Mouse (Mus musculus): Measurements from ENCODE around the gene Cyb561. TPM values are rescaled to one million over a fixed set of nuclear protein-coding genes. Genes with fewer than 3 reads are reported as not detected.

The Cyb561 gene
- polyA plus RNA-seq (2012; rRNA removed) = 53.8 and 60.8 TPM in 2 replicates

DNA sequence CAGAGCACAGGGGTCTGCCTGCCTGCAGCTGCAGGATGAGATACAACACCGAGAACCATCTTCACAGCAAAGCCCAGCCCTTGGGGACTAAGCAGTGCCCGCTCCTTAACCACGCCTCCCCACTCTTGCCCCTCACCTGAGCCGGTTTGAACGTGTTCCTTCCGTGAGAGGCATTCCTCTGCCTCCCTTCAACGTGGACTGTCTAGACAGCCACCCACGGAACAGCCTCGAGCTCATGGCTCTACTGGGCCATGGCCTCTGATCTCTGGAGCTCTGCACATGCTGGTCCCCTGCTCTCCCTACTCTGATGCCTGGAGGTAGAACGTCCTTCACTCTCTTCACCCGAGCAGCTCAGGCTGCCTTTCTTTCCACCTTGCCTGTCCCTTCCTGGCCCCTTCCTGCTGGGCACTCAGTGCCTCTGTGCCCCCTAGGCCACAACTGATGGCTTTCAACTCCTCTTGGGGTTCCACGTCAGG lies at the start of gene Cyb561:
Gene Cyb561, minus strand, starts transcription at position 426 of the 476 bp plus-strand sequence.
- no peak for DNase-seq (ENCODE audit: extremely low spot score in 1 of 2, low spot score in 1 of 2)

GRCm38 (mm10) chr11:106001718-106002117 lies 48.6 kb upstream of the Cyb561 start:
- peak in 1 of 2 experiments; percentile 69 for DNase-seq (ENCODE audit: extremely low spot score in 1 of 2, low spot score in 1 of 2)

DNA sequence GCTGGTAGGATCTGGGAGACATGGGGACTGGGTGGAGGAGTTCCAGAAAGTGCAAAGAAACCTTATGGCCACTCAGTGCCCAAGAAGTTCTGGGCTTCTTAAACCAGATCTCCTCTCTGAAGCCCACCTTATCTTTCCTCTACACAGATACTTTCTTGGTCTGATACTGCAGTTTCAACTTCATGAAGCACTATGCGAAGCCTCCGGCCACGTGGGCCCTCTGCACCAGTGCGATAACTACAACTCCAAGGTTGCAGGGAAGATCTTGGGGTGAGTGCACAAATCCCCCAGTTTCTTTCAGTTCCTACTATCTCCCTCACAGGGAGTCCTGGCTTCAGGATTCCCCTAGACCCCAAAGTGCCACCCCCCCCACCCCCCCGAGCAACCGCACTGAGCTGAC lies 46.9 kb upstream of the Cyb561 start:
- no peak for DNase-seq (ENCODE audit: extremely low spot score in 1 of 2, low spot score in 1 of 2)

DNA sequence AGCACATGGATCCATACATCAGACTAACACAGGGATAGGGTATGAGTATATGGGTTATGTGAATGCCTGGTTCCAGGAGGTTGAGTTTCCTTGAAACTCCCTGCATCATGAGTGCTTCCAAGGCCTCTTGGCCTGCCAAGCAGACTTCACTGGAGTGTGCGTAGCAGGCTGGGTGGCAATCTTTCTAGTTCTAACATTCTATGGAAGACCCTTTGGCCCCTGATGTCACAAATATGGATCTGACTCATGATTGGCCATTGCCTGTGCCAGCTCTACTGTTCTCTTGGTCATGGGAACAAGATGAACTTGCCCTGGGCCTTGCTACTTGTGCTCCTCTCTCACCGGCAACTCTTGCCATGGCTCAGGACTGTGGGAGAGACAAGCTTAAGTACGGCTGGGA lies 41.2 kb upstream of the Cyb561 start, which contains the start of gene Ace3:
Gene Ace3, plus strand, starts transcription at position 301 of the 400 bp plus-strand sequence.
- DNase-seq (ENCODE audit: extremely low spot score in 1 of 2, low spot score in 1 of 2) = no peak

- DNase-seq (ENCODE audit: extremely low spot score in 1 of 2, low spot score in 1 of 2) = no peak
Measured at GRCm38 (mm10) chr11:105990231-105990630, 37.1 kb upstream of the Cyb561 start.

- DNase-seq (ENCODE audit: extremely low spot score in 1 of 2, low spot score in 1 of 2) = no peak
Measured at GRCm38 (mm10) chr11:105989446-105989845, 36.3 kb upstream of the Cyb561 start.

- DNase-seq (ENCODE audit: extremely low spot score in 1 of 2, low spot score in 1 of 2) = no peak
Measured at GRCm38 (mm10) chr11:105987446-105987845, 34.3 kb upstream of the Cyb561 start.

DNA sequence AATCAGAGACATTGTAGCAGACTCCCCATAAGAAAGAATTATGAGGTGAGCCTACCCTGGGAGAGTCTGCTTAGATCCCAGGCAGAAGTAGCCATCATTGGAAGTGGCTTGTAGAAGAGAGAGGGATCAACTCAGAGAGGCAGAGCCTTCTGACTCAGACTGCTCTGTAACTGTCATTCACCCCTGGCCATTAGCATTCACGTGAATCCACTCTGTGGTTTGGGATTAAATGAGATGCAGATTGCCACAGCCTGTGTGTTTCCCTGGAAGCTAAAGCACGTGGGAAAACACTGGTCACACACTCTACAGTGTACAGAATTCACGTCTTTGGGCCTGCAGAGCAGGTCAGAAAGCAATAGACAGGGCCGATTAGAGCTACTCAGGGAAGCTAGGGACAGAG lies 31.3 kb upstream of the Cyb561 start:
- no peak for DNase-seq (ENCODE audit: extremely low spot score in 1 of 2, low spot score in 1 of 2)

DNA sequence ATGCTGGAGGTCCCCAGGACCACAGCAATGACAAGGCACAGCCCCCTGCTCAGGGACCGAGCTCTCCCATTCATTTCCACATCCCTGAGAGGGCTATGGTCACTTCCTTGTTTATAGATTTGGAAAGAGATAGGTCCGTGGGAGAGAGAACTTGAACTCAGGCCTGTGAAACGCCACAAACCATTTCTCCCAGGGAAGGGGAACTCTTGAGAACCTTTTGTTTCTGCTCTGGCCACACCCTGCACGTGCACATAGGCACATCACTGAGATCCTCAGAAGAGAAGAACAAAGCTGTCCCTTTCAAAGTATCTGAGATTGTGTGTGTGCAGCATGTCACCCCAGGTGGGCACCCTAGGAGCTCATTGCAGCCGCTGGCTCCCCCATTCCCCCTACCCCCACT lies 25.5 kb upstream of the Cyb561 start:
- no peak for DNase-seq (ENCODE audit: extremely low spot score in 1 of 2, low spot score in 1 of 2)

DNA sequence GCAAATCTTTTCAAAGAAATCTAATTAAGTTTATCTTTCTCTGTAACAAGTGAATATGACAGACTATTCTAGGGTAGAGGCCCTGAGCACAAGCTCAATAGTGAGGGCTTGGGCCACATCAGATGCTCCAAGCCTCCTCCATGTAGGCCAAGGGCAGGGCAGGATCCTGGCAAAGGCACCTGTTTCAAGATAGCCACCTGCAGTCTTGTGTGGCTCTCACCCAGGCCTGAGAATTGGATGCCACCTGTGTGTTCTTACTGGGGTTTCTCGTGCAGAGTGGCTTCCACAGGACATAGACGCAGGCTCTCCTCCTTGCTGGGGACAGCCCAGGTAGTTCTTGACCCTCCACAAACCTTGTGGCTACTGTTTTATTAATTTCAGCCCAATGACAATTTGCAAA lies 25.1 kb upstream of the Cyb561 start:
- DNase-seq (ENCODE audit: extremely low spot score in 1 of 2, low spot score in 1 of 2) = no peak

DNA sequence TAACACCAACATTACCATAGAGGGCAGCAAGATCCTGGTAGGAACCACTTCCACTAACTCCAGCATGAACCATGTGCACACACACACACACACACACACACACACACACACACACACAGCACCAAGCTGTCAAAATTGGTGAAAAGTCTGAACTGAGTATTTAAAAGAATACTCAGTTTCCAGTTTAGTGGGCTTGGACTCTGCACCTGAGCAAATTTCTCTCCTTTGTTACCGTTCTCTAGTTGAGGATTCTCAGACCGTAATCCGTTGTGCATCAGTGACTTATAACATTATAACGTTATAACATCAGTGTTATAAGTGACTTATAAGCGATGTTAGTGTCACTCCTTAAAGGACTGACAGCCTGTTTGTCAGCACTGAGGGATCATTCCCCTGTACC lies 22.5 kb upstream of the Cyb561 start:
- no peak for DNase-seq (ENCODE audit: extremely low spot score in 1 of 2, low spot score in 1 of 2)

DNA sequence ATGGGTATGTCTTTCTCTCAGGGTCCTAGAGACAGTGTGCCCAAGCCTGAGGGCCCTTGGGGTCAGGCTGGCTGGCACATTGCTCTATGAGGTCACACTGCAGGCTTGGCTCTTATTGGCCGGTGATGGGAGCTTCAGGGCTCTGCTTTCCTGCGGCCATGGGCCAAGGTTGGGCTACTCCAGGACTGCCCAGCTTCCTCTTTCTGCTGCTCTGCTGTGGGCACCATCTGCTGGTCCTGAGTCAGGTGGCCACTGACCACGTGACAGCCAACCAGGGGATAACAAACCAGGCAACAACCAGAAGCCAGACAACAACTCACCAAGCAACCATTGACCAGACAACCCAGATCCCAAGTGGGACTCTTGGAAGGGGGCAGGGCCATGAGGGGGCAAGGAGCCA lies 21.9 kb upstream of the Cyb561 start:
- no peak for DNase-seq (ENCODE audit: extremely low spot score in 1 of 2, low spot score in 1 of 2)

- no peak for DNase-seq (ENCODE audit: extremely low spot score in 1 of 2, low spot score in 1 of 2)
Measured at GRCm38 (mm10) chr11:105974593-105974992, 21.5 kb upstream of the Cyb561 start.

DNA sequence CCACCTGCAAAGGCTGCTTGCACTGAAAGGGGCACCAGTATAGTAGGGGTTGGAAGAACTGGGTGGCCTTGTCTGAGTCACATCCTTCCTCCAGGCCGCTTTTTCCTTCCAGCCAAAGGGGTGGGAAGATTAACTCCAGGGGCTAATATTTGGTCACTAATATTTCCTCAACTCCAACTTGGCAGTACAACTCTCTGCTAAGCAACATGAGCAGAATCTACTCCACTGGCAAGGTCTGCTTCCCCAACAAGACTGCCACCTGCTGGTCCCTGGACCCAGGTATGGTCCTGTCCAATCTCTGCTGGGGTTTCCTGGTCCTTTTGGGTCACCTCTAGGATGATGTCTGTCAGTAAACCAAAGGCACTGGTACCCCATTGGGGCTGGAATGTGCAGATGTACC lies 16.4 kb upstream of the Cyb561 start:
- peak in 1 of 2 experiments; percentile 45 for DNase-seq (ENCODE audit: extremely low spot score in 1 of 2, low spot score in 1 of 2)

DNA sequence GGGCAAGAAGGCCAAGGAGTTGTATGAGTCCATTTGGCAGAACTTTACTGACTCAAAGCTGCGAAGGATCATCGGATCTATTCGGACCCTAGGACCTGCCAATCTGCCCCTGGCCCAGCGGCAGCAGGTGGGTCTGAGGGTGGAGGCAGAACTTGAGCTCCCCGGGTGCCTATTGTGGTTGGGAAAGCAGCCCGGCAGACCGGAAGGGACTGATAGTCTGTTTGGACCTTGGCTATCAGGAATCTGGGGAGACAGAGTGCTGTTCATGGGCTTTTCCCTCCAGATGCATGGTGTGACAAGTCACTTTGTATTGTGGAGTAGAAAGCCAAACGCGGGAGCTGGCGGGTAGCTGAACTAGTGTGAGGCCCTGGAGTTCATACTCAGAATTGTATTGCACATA lies 15.8 kb upstream of the Cyb561 start:
- DNase-seq (ENCODE audit: extremely low spot score in 1 of 2, low spot score in 1 of 2) = no peak

- no peak for DNase-seq (ENCODE audit: extremely low spot score in 1 of 2, low spot score in 1 of 2)
Measured at GRCm38 (mm10) chr11:105967741-105968574, 14.8 kb upstream of the Cyb561 start, which contains the start of gene Ace. Ace (plus strand) TSS chr11:105967945.

- DNase-seq (ENCODE audit: extremely low spot score in 1 of 2, low spot score in 1 of 2) = no peak
Measured at GRCm38 (mm10) chr11:105966288-105966687, 13.2 kb upstream of the Cyb561 start.

GRCm38 (mm10) chr11:105964691-105965090 lies 11.6 kb upstream of the Cyb561 start:
- DNase-seq (ENCODE audit: extremely low spot score in 1 of 2, low spot score in 1 of 2) = no peak

DNA sequence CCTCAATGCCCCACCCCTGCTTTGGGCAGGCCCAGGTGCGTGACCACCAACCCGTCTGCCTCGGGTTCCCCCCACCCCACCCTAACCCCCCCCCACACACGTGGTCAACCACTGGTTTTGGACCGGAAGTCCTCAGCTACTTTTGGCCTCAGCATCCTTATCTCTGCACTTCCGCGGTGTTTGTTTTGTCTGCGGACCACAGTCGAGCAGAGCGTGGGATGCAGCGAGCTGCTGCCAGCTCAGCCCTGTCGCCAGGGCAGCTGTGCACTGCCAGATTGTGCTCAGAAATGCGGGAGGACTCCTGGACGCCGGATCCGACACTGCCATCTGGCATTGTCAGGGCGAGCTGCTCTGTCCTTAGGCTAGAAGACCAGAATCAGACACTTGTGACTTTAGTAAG lies 6.2 kb upstream of the Cyb561 start:
- DNase-seq (ENCODE audit: extremely low spot score in 1 of 2, low spot score in 1 of 2) = peak in 1 of 2 experiments; percentile 63

- DNase-seq (ENCODE audit: extremely low spot score in 1 of 2, low spot score in 1 of 2) = no peak
Measured at GRCm38 (mm10) chr11:105958566-105958965, 5.4 kb upstream of the Cyb561 start.

DNA sequence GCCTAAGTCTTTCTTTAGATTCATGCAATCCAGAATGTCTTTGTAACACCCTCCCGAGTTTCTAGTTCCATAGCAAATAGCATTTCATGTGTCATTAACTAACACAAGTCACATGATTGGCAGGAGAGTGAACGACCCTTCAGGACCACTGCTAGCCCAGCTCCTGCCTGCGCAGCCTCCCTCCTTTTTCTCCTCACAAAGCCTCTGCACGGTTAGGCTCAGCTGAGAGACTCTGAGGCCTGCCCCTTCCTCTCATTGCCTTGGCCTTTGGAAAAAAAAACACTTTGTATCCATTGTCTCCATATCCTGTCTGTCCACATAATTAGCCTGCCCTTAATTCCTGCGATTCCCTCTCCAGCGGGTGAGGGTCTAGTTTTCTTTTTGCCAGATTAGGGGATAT lies 4.4 kb upstream of the Cyb561 start:
- DNase-seq (ENCODE audit: extremely low spot score in 1 of 2, low spot score in 1 of 2) = no peak

GRCm38 (mm10) chr11:105955815-105956430 lies 2.8 kb upstream of the Cyb561 start:
- no peak for DNase-seq (ENCODE audit: extremely low spot score in 1 of 2, low spot score in 1 of 2)
